ENCODE assay signal across 12 mouse cellular contexts in genomic region chr3:87635514-87635913, GRCm38 (mm10).
"Had no signal": no experiment of that assay in that cellular context is flagged by ENCODE, and none has a peak within 500 bp of the region (broad histone marks: within the 10 kb centered on the region; RNA-seq: fewer than 3 reads in every experiment).

No protein-coding gene starts in this region.

- ATAC-seq: liver, embryonic 12.5 days had no signal

- H3K4me2 ChIP-seq: limb, embryonic 15.5 days; liver, embryonic 12.5 days; lung, embryonic 14.5 days; midbrain, embryonic 11.5 days; stomach, embryonic 15.5 days had no signal

- H3K9me3 ChIP-seq: limb, embryonic 15.5 days; liver, embryonic 12.5 days; megakaryocyte, embryonic 14.5 days; stomach, embryonic 15.5 days had no signal

- H3K9ac ChIP-seq: limb, embryonic 15.5 days; liver, embryonic 12.5 days; lung, embryonic 14.5 days; stomach, embryonic 15.5 days had no signal

- H3K4me1 ChIP-seq: liver, embryonic 12.5 days; megakaryocyte, embryonic 14.5 days; stomach, embryonic 15.5 days had no signal

- H3K27ac ChIP-seq: limb, embryonic 15.5 days; liver, embryonic 12.5 days; stomach, embryonic 15.5 days had no signal

- H3K4me3 ChIP-seq: limb, embryonic 15.5 days; liver, embryonic 12.5 days; megakaryocyte, embryonic 14.5 days; stomach, embryonic 15.5 days had no signal

- H3K36me3 ChIP-seq: limb, embryonic 15.5 days; liver, embryonic 12.5 days; stomach, embryonic 15.5 days had no signal

- H3K27me3 ChIP-seq: limb, embryonic 15.5 days; liver, embryonic 12.5 days; stomach, embryonic 15.5 days had no signal

- DNase-seq: kidney, postnatal 14 days; left cerebral cortex, postnatal 4 days; lung, embryonic 14.5 days; lung, postnatal 10 days; lung, postnatal 4 days; right cerebral cortex, postnatal 14 days; thymus, postnatal 36 days had no signal
